Mouse (Mus musculus) heart, adult 2 months (tissue): ENCODE results near the gene Atp13a5.

Source experiments
- CTCF ChIP-seq: fragments of 200-600 bp; IDR thresholded peaks from 2 replicates; pipeline ENCODE4 v1.8.1; 2022; ENCODE audit warnings: antibody characterized with exemption, mild to moderate bottlenecking, moderate library complexity
- EP300 ChIP-seq: fragments of 200-500 bp; IDR thresholded peaks from 2 replicates; pipeline ENCODE4 v1.6.1; 2011; ENCODE audit warnings: low read depth, low read length, control low read depth; ENCODE audit not compliant: insufficient read depth

DNA sequence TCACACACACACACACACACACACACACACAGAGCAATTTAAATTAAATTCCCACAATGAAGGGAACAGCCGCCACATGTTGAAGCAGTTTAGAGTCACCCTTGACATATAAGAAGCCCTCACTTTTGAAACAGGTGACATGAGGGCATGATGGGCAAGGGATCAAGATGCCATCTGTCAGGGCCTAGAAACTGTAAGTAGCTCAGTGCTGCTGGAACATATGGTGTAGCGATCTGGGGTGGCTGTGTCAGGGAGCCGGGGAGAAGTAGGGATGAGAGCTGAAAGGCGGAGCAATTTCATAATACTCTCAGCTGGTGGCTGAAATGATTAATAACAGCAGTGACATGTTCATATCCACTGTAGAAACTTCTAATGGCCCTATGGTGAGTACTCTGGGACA, 184.6 kb downstream of the Atp13a5 start:
- no peak for TF ChIP-seq CTCF
- no peak for TF ChIP-seq EP300
